Mouse (Mus musculus) hindbrain, embryonic 13.5 days (tissue): ENCODE measurements at regions not wholly inside any gene's neighbourhood (a gene's known extent, or its start where the extent isn't known, plus 50 kb on each side); places are given as distances from the start of the nearest gene placed in this dataset.

Experiments used
- ATAC-seq: fragments of 200-750 bp; cut with Nextera tagmentation; 2 replicates; pipeline ENCODE4 v1.8.0; 2017; ENCODE audit warnings: moderate TSS enrichment; ENCODE audit not compliant: low FRiP score
- H3K27ac ChIP-seq: fragments of 300-500 bp; sonication (generic); 2 replicates; pipeline ENCODE4 v1.5.1; 2015; ENCODE audit warnings: inconsistent platforms, mild to moderate bottlenecking, moderate library complexity
- H3K27me3 ChIP-seq: fragments of 300-500 bp; sonication (generic); 2 replicates; pipeline ENCODE4 v1.6.1; 2015; ENCODE audit warnings: mild to moderate bottlenecking, inconsistent platforms
- H3K36me3 ChIP-seq: fragments of 300-500 bp; sonication (generic); 2 replicates; pipeline ENCODE4 v1.6.1; 2015; ENCODE audit warnings: mild to moderate bottlenecking, inconsistent platforms
- H3K4me1 ChIP-seq: fragments of 300-500 bp; sonication (generic); replicated peaks from 2 replicates; pipeline ENCODE4 v1.6.1; 2015; ENCODE audit warnings: inconsistent platforms
- H3K4me2 ChIP-seq: fragments of 300-500 bp; sonication (generic); 2 replicates; pipeline ENCODE4 v1.6.1; 2015; ENCODE audit warnings: inconsistent platforms, mild to moderate bottlenecking, moderate library complexity
- H3K4me3 ChIP-seq: fragments of 300-500 bp; sonication (generic); 2 replicates; pipeline ENCODE4 v1.5.1; 2015; ENCODE audit warnings: mild to moderate bottlenecking, inconsistent platforms
- H3K9ac ChIP-seq: fragments of 300-500 bp; sonication (generic); 2 replicates; pipeline ENCODE4 v1.6.1; 2015; ENCODE audit warnings: mild to moderate bottlenecking, inconsistent platforms
- H3K9me3 ChIP-seq: fragments of 300-500 bp; sonication (generic); 2 replicates; pipeline ENCODE4 v1.6.1; 2016; ENCODE audit warnings: inconsistent platforms
- WGBS: fragments of 180-500 bp; shearing (Covaris S2); methylation state at CpG from one replicate; pipeline ENCODE4 v1.1.7; 2015; 5-methylcytosine and 5-hydroxymethylcytosine counted together

GRCm38 (mm10) chr9:32815473-32815872 is 179.5 kb downstream of the Ets1 start:
- Histone ChIP-seq H3K4me1 (no peaks in the 10 kb centered on the region), H3K4me2 (no peak overlapping the region), H3K9ac (no peak overlapping the region), H3K36me3 (no peaks in the 10 kb centered on the region), H3K9me3 (no peaks in the 10 kb centered on the region), H3K4me3 (no peak overlapping the region), H3K27ac (no peak overlapping the region), H3K27me3 (no peaks in the 10 kb centered on the region)
- no peak for ATAC-seq
- 89% methylated on average over 5 of the region's 5 CpGs for WGBS

- H3K27ac ChIP-seq = no peak overlapping the region
- H3K9me3 ChIP-seq = no peaks in the 10 kb centered on the region
- no peak overlapping the region for H3K4me2 ChIP-seq
- H3K27me3 ChIP-seq = no peaks in the 10 kb centered on the region
- H3K9ac ChIP-seq = no peak overlapping the region
- no peaks in the 10 kb centered on the region for H3K36me3 ChIP-seq
- H3K4me1 ChIP-seq = no peaks in the 10 kb centered on the region
- ATAC-seq = no peak
- no peak overlapping the region for H3K4me3 ChIP-seq
- 82% methylated on average over 9 of the region's 9 CpGs for WGBS
These were observed 180.8 kb downstream of the Ets1 start for GRCm38 (mm10) chr9:32816649-32817425.

GRCm38 (mm10) chr9:32817442-32818358 is 181.7 kb downstream of the Ets1 start:
- H3K9ac ChIP-seq = no peak overlapping the region
- no peaks in the 10 kb centered on the region for H3K9me3 ChIP-seq
- ATAC-seq = no peak
- H3K27me3 ChIP-seq = no peaks in the 10 kb centered on the region
- H3K4me2 ChIP-seq = no peak overlapping the region
- no peak overlapping the region for H3K27ac ChIP-seq
- no peaks in the 10 kb centered on the region for H3K4me1 ChIP-seq
- no peak overlapping the region for H3K4me3 ChIP-seq
- no peaks in the 10 kb centered on the region for H3K36me3 ChIP-seq
- 65% methylated on average over 7 of the region's 7 CpGs for WGBS

- no peak overlapping the region for H3K4me3 ChIP-seq
- no peak overlapping the region for H3K27ac ChIP-seq
- H3K9ac ChIP-seq = no peak overlapping the region
- ATAC-seq = no peak
- no peak overlapping the region for H3K4me2 ChIP-seq
- peaks cover 4% of the 10 kb centered on the region; the same call in 1 of the 2 replicates for H3K4me1 ChIP-seq
- H3K36me3 ChIP-seq = no peaks in the 10 kb centered on the region
- 44% methylated on average over 8 of the region's 8 CpGs for WGBS
- H3K27me3 ChIP-seq = no peaks in the 10 kb centered on the region
- H3K9me3 ChIP-seq = no peaks in the 10 kb centered on the region
These were observed 187.6 kb downstream of the Ets1 start for GRCm38 (mm10) chr9:32823439-32824133.

GRCm38 (mm10) chr9:32824134-32824531 is 188.1 kb downstream of the Ets1 start:
- Histone ChIP-seq H3K27me3 (no peaks in the 10 kb centered on the region), H3K27ac (no peak overlapping the region), H3K4me2 (no peak overlapping the region), H3K4me3 (no peak overlapping the region), H3K4me1 (peaks cover 4% of the 10 kb centered on the region; the same call in 1 of the 2 replicates), H3K9ac (no peak overlapping the region), H3K36me3 (no peaks in the 10 kb centered on the region), H3K9me3 (no peaks in the 10 kb centered on the region)
- ATAC-seq = no peak
- WGBS = 72% methylated on average over 6 of the region's 6 CpGs

- Histone ChIP-seq H3K27ac (no peak overlapping the region), H3K4me1 (peaks cover 5% of the 10 kb centered on the region; the same call in 1 of the 2 replicates), H3K4me2 (no peak overlapping the region), H3K36me3 (no peaks in the 10 kb centered on the region), H3K27me3 (no peaks in the 10 kb centered on the region), H3K9me3 (no peaks in the 10 kb centered on the region), H3K9ac (no peak overlapping the region), H3K4me3 (no peak overlapping the region)
- 56% methylated on average over 2 of the region's 2 CpGs for WGBS
- ATAC-seq = no peak
These were observed 194.4 kb downstream of the Ets1 start for GRCm38 (mm10) chr9:32830268-32830891.

- H3K36me3 ChIP-seq = no peaks in the 10 kb centered on the region
- ATAC-seq = no peak
- H3K4me3 ChIP-seq = no peak overlapping the region
- H3K9me3 ChIP-seq = no peaks in the 10 kb centered on the region
- H3K27ac ChIP-seq = no peak overlapping the region
- H3K27me3 ChIP-seq = no peaks in the 10 kb centered on the region
- H3K4me1 ChIP-seq = peaks cover 11% of the 10 kb centered on the region; the same call in 1 of the 2 replicates
- 90% methylated on average over 8 of the region's 8 CpGs for WGBS
- H3K4me2 ChIP-seq = no peak overlapping the region
- H3K9ac ChIP-seq = no peak overlapping the region
These were observed 197.4 kb downstream of the Ets1 start for GRCm38 (mm10) chr9:32833373-32833772.

GRCm38 (mm10) chr9:32834751-32835625 is 199.0 kb downstream of the Ets1 start:
- Histone ChIP-seq H3K9me3 (no peaks in the 10 kb centered on the region), H3K4me2 (no peak overlapping the region), H3K36me3 (no peaks in the 10 kb centered on the region), H3K4me1 (peaks cover 11% of the 10 kb centered on the region; the same call in 1 of the 2 replicates), H3K4me3 (no peak overlapping the region), H3K27me3 (no peaks in the 10 kb centered on the region), H3K27ac (no peak overlapping the region), H3K9ac (no peak overlapping the region)
- ATAC-seq = no peak
- 32% methylated on average over 13 of the region's 13 CpGs for WGBS

- ATAC-seq = no peak
- H3K4me3 ChIP-seq = no peak overlapping the region
- no peak overlapping the region for H3K4me2 ChIP-seq
- WGBS = 9% methylated on average over 4 of the region's 4 CpGs
- no peak overlapping the region for H3K27ac ChIP-seq
- H3K27me3 ChIP-seq = no peaks in the 10 kb centered on the region
- H3K9ac ChIP-seq = no peak overlapping the region
- no peaks in the 10 kb centered on the region for H3K9me3 ChIP-seq
- H3K4me1 ChIP-seq = peaks cover 11% of the 10 kb centered on the region; the same call in 1 of the 2 replicates
- H3K36me3 ChIP-seq = no peaks in the 10 kb centered on the region
These were observed 199.6 kb downstream of the Ets1 start for GRCm38 (mm10) chr9:32835626-32835971.

GRCm38 (mm10) chr9:32836371-32836770 is 200.3 kb downstream of the Ets1 start:
- WGBS = 56% methylated on average over 5 of the region's 5 CpGs
- Histone ChIP-seq H3K4me2 (no peak overlapping the region), H3K27me3 (no peaks in the 10 kb centered on the region), H3K4me3 (no peak overlapping the region), H3K9me3 (no peaks in the 10 kb centered on the region), H3K9ac (no peak overlapping the region), H3K27ac (no peak overlapping the region), H3K36me3 (no peaks in the 10 kb centered on the region), H3K4me1 (peaks cover 11% of the 10 kb centered on the region; the same call in 1 of the 2 replicates)
- no peak for ATAC-seq

- Histone ChIP-seq H3K27me3 (no peaks in the 10 kb centered on the region), H3K4me1 (no peaks in the 10 kb centered on the region), H3K9me3 (no peaks in the 10 kb centered on the region), H3K4me3 (no peak overlapping the region), H3K27ac (no peak overlapping the region), H3K9ac (no peak overlapping the region), H3K4me2 (no peak overlapping the region), H3K36me3 (no peaks in the 10 kb centered on the region)
- WGBS = 97% methylated on average over 2 of the region's 2 CpGs
- ATAC-seq = no peak
These were observed 211.3 kb downstream of the Ets1 start for GRCm38 (mm10) chr9:32847361-32847760.
